22 mouse cellular contexts compared by ENCODE assay signal in the genomic region with DNA sequence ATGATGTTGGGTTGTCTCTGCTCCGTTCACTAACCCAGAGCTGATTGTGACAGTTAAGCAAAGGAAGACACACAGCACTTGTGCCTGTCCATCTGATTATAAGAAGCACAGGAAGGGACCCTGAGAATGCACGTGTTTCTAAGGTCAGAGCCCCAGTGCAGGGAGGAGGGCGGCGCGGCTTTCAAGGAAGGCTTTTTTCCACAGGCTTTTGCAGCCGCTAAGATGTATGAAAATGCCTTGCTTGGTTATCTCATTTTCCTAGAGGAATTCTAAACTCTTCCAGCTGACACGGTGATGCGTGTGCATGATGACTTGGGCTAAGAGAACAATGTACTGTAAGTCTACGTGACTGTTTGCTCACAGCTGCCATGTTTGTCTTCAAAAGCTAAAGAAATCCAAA. TPM values are rescaled to one million over a fixed set of nuclear protein-coding genes. Genes with fewer than 3 reads are reported as not detected.
DNase-seq lines count a peak whose midpoint lies in the region; ATAC-seq and TF ChIP-seq lines count a peak whose summit lies in the region.
"Had no signal": no experiment of that assay in that cellular context is flagged by ENCODE, and none has a peak within 500 bp of the region (broad histone marks: within the 10 kb centered on the region; RNA-seq: fewer than 3 reads in every experiment).

No protein-coding gene starts in this region.

- no peak overlapping the region for H3K9ac ChIP-seq in hindbrain, embryonic 14.5 days
- H3K9ac ChIP-seq in embryonic facial prominence, embryonic 12.5 days, result no peak overlapping the region
- no peak overlapping the region; the same call in 1 of the 2 replicates for H3K9ac ChIP-seq in limb, embryonic 13.5 days
- H3K9ac ChIP-seq: hindbrain, embryonic 15.5 days; intestine, embryonic 15.5 days; midbrain, embryonic 12.5 days had no signal

- no peak overlapping the region for H3K4me3 ChIP-seq in hindbrain, embryonic 10.5 days
- H3K4me3 ChIP-seq in hindbrain, embryonic 14.5 days (replicated peaks; ENCODE audit: low read length), result no peak overlapping the region
- no peak overlapping the region for H3K4me3 ChIP-seq in embryonic facial prominence, embryonic 12.5 days
- no peak overlapping the region for H3K4me3 ChIP-seq in limb, embryonic 13.5 days
- no peak overlapping the region for H3K4me3 ChIP-seq in thymus, adult 2 months (ENCODE audit: control insufficient read depth, insufficient read depth, low read length)
- H3K4me3 ChIP-seq: gastrocnemius, adult 2 months; hindbrain, embryonic 15.5 days; intestine, embryonic 15.5 days; midbrain, embryonic 12.5 days had no signal

- H3K36me3 ChIP-seq in hindbrain, embryonic 10.5 days, result no peaks in the 10 kb centered on the region
- H3K36me3 ChIP-seq in hindbrain, embryonic 14.5 days (replicated peaks; ENCODE audit: control insufficient read depth, insufficient read depth), result no peaks in the 10 kb centered on the region
- no peaks in the 10 kb centered on the region for H3K36me3 ChIP-seq in embryonic facial prominence, embryonic 12.5 days
- 0 out of 2 replicates have a peak, but pooled peaks cover 4% of the 10 kb centered on the region for H3K36me3 ChIP-seq in limb, embryonic 13.5 days
- no peaks in the 10 kb centered on the region for H3K36me3 ChIP-seq in thymus, adult 2 months (ENCODE audit: control insufficient read depth, insufficient read depth, low read length)
- H3K36me3 ChIP-seq: hindbrain, embryonic 15.5 days; intestine, embryonic 15.5 days; midbrain, embryonic 12.5 days had no signal

- no peaks in the 10 kb centered on the region for H3K27me3 ChIP-seq in hindbrain, embryonic 10.5 days (ENCODE audit: insufficient read depth, poor library complexity, severe bottlenecking)
- no peaks in the 10 kb centered on the region for H3K27me3 ChIP-seq in hindbrain, embryonic 14.5 days (ENCODE audit: control insufficient read depth, insufficient read depth, low read length)
- H3K27me3 ChIP-seq in embryonic facial prominence, embryonic 12.5 days, result no peaks in the 10 kb centered on the region
- no peaks in the 10 kb centered on the region for H3K27me3 ChIP-seq in limb, embryonic 13.5 days
- H3K27me3 ChIP-seq in thymus, adult 2 months (ENCODE audit: control insufficient read depth, insufficient read depth, low read length), result no peaks in the 10 kb centered on the region
- H3K27me3 ChIP-seq: hindbrain, embryonic 15.5 days; intestine, embryonic 15.5 days; midbrain, embryonic 12.5 days had no signal

- no peak for TF ChIP-seq CTCF in thymus, adult 2 months (IDR thresholded peaks at IDR 0.05; ENCODE audit: borderline replicate concordance, control insufficient read depth, extremely low read depth, insufficient read depth, low read length, poor library complexity)

- no peak for TF ChIP-seq POLR2A in thymus, adult 2 months (IDR thresholded peaks at IDR 0.05; ENCODE audit: control insufficient read depth, extremely low read depth, insufficient read depth, low read length, poor library complexity)

- H3K4me2 ChIP-seq in hindbrain, embryonic 14.5 days (replicated peaks), result no peak overlapping the region
- peak overlapping the region; percentile 18; the same call in 1 of the 2 replicates for H3K4me2 ChIP-seq in embryonic facial prominence, embryonic 12.5 days (replicated peaks)
- 0 out of 2 replicates have a peak overlapping the region, but pooled peaks have one; percentile 25 for H3K4me2 ChIP-seq in limb, embryonic 13.5 days (replicated peaks)
- H3K4me2 ChIP-seq: hindbrain, embryonic 15.5 days; intestine, embryonic 15.5 days; midbrain, embryonic 12.5 days had no signal

- H3K9me3 ChIP-seq in hindbrain, embryonic 10.5 days, result no peaks in the 10 kb centered on the region
- H3K9me3 ChIP-seq in hindbrain, embryonic 14.5 days (ENCODE audit: control insufficient read depth, low read length), result no peaks in the 10 kb centered on the region
- no peaks in the 10 kb centered on the region for H3K9me3 ChIP-seq in embryonic facial prominence, embryonic 12.5 days
- H3K9me3 ChIP-seq in limb, embryonic 13.5 days, result no peaks in the 10 kb centered on the region
- H3K9me3 ChIP-seq: hindbrain, embryonic 15.5 days; intestine, embryonic 15.5 days; midbrain, embryonic 12.5 days had no signal

- 79% methylated on average over 9 of the region's 9 CpGs for WGBS in hindbrain, embryonic 10.5 days
- WGBS in hindbrain, embryonic 14.5 days, result 77% methylated on average over 9 of the region's 9 CpGs
- WGBS in embryonic facial prominence, embryonic 12.5 days, result 22% methylated on average over 9 of the region's 9 CpGs
- 31% methylated on average over 9 of the region's 9 CpGs for WGBS in limb, embryonic 13.5 days
- 94% methylated on average over 9 of the region's 9 CpGs for WGBS in thymus, adult 2 months

- DNase-seq in hindbrain, embryonic 10.5 days (ENCODE audit: low spot score), result no peak
- no peak for DNase-seq in hindbrain, embryonic 14.5 days (ENCODE audit: low spot score)
- DNase-seq in embryo, embryonic 11 days, result peak; percentile 44
- no peak for DNase-seq in thymus, adult 2 months
- DNase-seq in Muller cell, postnatal 12 days (ENCODE audit: inconsistent ontology term), result no peak
- DNase-seq: cerebellum, adult 18-20 months; cerebellum, postnatal 25 days; gastrocnemius, adult 2 months; heart, adult 18-20 months; heart, postnatal 14 days; kidney, adult 9 months; kidney, postnatal 36 days; liver; lung, postnatal 36 days; retina, postnatal 1 day; right cerebral cortex, postnatal 4 days; thymus, postnatal 14 days had no signal

- peaks cover 37% of the 10 kb centered on the region for H3K4me1 ChIP-seq in hindbrain, embryonic 10.5 days (replicated peaks)
- H3K4me1 ChIP-seq in hindbrain, embryonic 14.5 days (replicated peaks; ENCODE audit: control insufficient read depth, insufficient read depth, low read length), result peaks cover 15% of the 10 kb centered on the region; the same call in 1 of the 2 replicates
- H3K4me1 ChIP-seq in embryonic facial prominence, embryonic 12.5 days, result peaks cover 74% of the 10 kb centered on the region
- peaks cover 90% of the 10 kb centered on the region for H3K4me1 ChIP-seq in limb, embryonic 13.5 days
- no peaks in the 10 kb centered on the region; the same call in 1 of the 2 replicates for H3K4me1 ChIP-seq in thymus, adult 2 months (replicated peaks; ENCODE audit: control insufficient read depth, insufficient read depth, low read length)

- ATAC-seq in hindbrain, embryonic 14.5 days (ENCODE audit: low FRiP score), result no peak
- ATAC-seq in embryonic facial prominence, embryonic 12.5 days (ENCODE audit: insufficient number of reproducible peaks, insufficient read depth, low FRiP score, low TSS enrichment), result no peak
- ATAC-seq in limb, embryonic 13.5 days (ENCODE audit: low FRiP score, low read depth), result no peak
- ATAC-seq: intestine, embryonic 15.5 days had no signal

- H3K27ac ChIP-seq in hindbrain, embryonic 10.5 days, result 0 out of 2 replicates have a peak overlapping the region, but pooled peaks have one; percentile 16
- no peak overlapping the region for H3K27ac ChIP-seq in hindbrain, embryonic 14.5 days
- peak overlapping the region; percentile 83 for H3K27ac ChIP-seq in embryonic facial prominence, embryonic 12.5 days
- peak overlapping the region; percentile 82 for H3K27ac ChIP-seq in limb, embryonic 13.5 days
- H3K27ac ChIP-seq in thymus, adult 2 months (ENCODE audit: control insufficient read depth, insufficient read depth, low read length), result no peak overlapping the region
- H3K27ac ChIP-seq: hindbrain, embryonic 15.5 days; intestine, embryonic 15.5 days; midbrain, embryonic 12.5 days had no signal

RNA-seq across cellular contexts. Expression of a gene that starts 30.9 kb away (rescaled TPM):
- 12.5 and 13.0 TPM in 2 replicates for polyA plus RNA-seq in hindbrain, embryonic 10.5 days (2016; fragmentation: Nextera tagmentation; extraction: Ambion mirVana)
- polyA plus RNA-seq in hindbrain, embryonic 14.5 days (2014; fragmentation: Nextera tagmentation; extraction: Ambion mirVana), result 9.4 and 10.2 TPM in 2 replicates
- 18.6 and 19.1 TPM in 2 replicates for polyA plus RNA-seq in embryonic facial prominence, embryonic 12.5 days (2016; fragmentation: Nextera tagmentation; extraction: Ambion mirVana)
- 29.3 and 34.0 TPM in 2 replicates for polyA plus RNA-seq in limb, embryonic 13.5 days (2015; fragmentation: Nextera tagmentation; extraction: Ambion mirVana)
- polyA plus RNA-seq in thymus, adult 2 months (2012; rRNA removed), result 28.9 and 29.7 TPM in 2 replicates

Comparison
In these comparisons a context has a peak if more than half of its experiments do, and no peak if none do; other contexts are left out.
1. H3K27ac ChIP-seq: peak in hindbrain, embryonic 10.5 days (single experiment), embryonic facial prominence, embryonic 12.5 days (single experiment) and limb, embryonic 13.5 days (single experiment); none in hindbrain, embryonic 14.5 days (single experiment) and thymus, adult 2 months (single experiment).